Mouse (Mus musculus): Measurements from ENCODE around the gene Uck2. TPM values are rescaled to one million over a fixed set of nuclear protein-coding genes. Genes with fewer than 3 reads are reported as not detected.
A peak's percentile ranks its signal among the peaks of the same experiment; 100 is the strongest.

Uck2 gene
- total RNA-seq, 1 experiment from 2014 or later: 145 TPM

- ATAC-seq (replicated peaks in 1 of 2; ENCODE audit: insufficient read depth in 1 of 2, low FRiP score in 2 of 2, low TSS enrichment in 1 of 2, low read depth in 1 of 2, poor library complexity in 2 of 2, severe bottlenecking in 2 of 2): no peak
Observed at GRCm38 (mm10) chr1:167239916-167240315, 45.2 kb downstream of the Uck2 start.

GRCm38 (mm10) chr1:167237798-167238197 lies 47.3 kb downstream of the Uck2 start:
- ATAC-seq (replicated peaks in 1 of 2; ENCODE audit: insufficient read depth in 1 of 2, low FRiP score in 2 of 2, low TSS enrichment in 1 of 2, low read depth in 1 of 2, poor library complexity in 2 of 2, severe bottlenecking in 2 of 2): no peak

- no peak for ATAC-seq (replicated peaks in 1 of 2; ENCODE audit: insufficient read depth in 1 of 2, low FRiP score in 2 of 2, low TSS enrichment in 1 of 2, low read depth in 1 of 2, poor library complexity in 2 of 2, severe bottlenecking in 2 of 2)
Observed at GRCm38 (mm10) chr1:167236790-167237189, 48.3 kb downstream of the Uck2 start.

GRCm38 (mm10) chr1:167234344-167234743 lies 50.8 kb downstream of the Uck2 start:
- ATAC-seq (replicated peaks in 1 of 2; ENCODE audit: insufficient read depth in 1 of 2, low FRiP score in 2 of 2, low TSS enrichment in 1 of 2, low read depth in 1 of 2, poor library complexity in 2 of 2, severe bottlenecking in 2 of 2): no peak

GRCm38 (mm10) chr1:167232918-167233317 lies 52.2 kb downstream of the Uck2 start:
- ATAC-seq (replicated peaks in 1 of 2; ENCODE audit: insufficient read depth in 1 of 2, low FRiP score in 2 of 2, low TSS enrichment in 1 of 2, low read depth in 1 of 2, poor library complexity in 2 of 2, severe bottlenecking in 2 of 2): no peak

GRCm38 (mm10) chr1:167231612-167232283 lies 53.4 kb downstream of the Uck2 start:
- ATAC-seq (replicated peaks in 1 of 2; ENCODE audit: insufficient read depth in 1 of 2, low FRiP score in 2 of 2, low TSS enrichment in 1 of 2, low read depth in 1 of 2, poor library complexity in 2 of 2, severe bottlenecking in 2 of 2): peak; percentile 43 to 55; a peak in 3 of 4 replicates

GRCm38 (mm10) chr1:167230930-167231611 lies 54.0 kb downstream of the Uck2 start:
- peak in 1 of 2 experiments; percentile 52; a peak in 2 of 4 replicates for ATAC-seq (replicated peaks in 1 of 2; ENCODE audit: insufficient read depth in 1 of 2, low FRiP score in 2 of 2, low TSS enrichment in 1 of 2, low read depth in 1 of 2, poor library complexity in 2 of 2, severe bottlenecking in 2 of 2)

- ATAC-seq (replicated peaks in 1 of 2; ENCODE audit: insufficient read depth in 1 of 2, low FRiP score in 2 of 2, low TSS enrichment in 1 of 2, low read depth in 1 of 2, poor library complexity in 2 of 2, severe bottlenecking in 2 of 2): no peak
Observed at GRCm38 (mm10) chr1:167222382-167223010, 62.6 kb downstream of the Uck2 start.

- peak; percentile 73 to 92 for ATAC-seq (replicated peaks in 1 of 2; ENCODE audit: insufficient read depth in 1 of 2, low FRiP score in 2 of 2, low TSS enrichment in 1 of 2, low read depth in 1 of 2, poor library complexity in 2 of 2, severe bottlenecking in 2 of 2)
Observed at GRCm38 (mm10) chr1:167220303-167221174, 64.6 kb downstream of the Uck2 start.

- no peak for ATAC-seq (replicated peaks in 1 of 2; ENCODE audit: insufficient read depth in 1 of 2, low FRiP score in 2 of 2, low TSS enrichment in 1 of 2, low read depth in 1 of 2, poor library complexity in 2 of 2, severe bottlenecking in 2 of 2)
Observed at GRCm38 (mm10) chr1:167215460-167215859, 69.7 kb downstream of the Uck2 start.

- no peak for ATAC-seq (replicated peaks in 1 of 2; ENCODE audit: insufficient read depth in 1 of 2, low FRiP score in 2 of 2, low TSS enrichment in 1 of 2, low read depth in 1 of 2, poor library complexity in 2 of 2, severe bottlenecking in 2 of 2)
Observed at GRCm38 (mm10) chr1:167212710-167213109, 72.4 kb downstream of the Uck2 start.

GRCm38 (mm10) chr1:167211979-167212614 lies 73.0 kb downstream of the Uck2 start:
- peak; percentile 75 to 90 for ATAC-seq (replicated peaks in 1 of 2; ENCODE audit: insufficient read depth in 1 of 2, low FRiP score in 2 of 2, low TSS enrichment in 1 of 2, low read depth in 1 of 2, poor library complexity in 2 of 2, severe bottlenecking in 2 of 2)

GRCm38 (mm10) chr1:167208816-167209215 lies 76.3 kb downstream of the Uck2 start:
- no peak for ATAC-seq (replicated peaks in 1 of 2; ENCODE audit: insufficient read depth in 1 of 2, low FRiP score in 2 of 2, low TSS enrichment in 1 of 2, low read depth in 1 of 2, poor library complexity in 2 of 2, severe bottlenecking in 2 of 2)

GRCm38 (mm10) chr1:167205177-167205750 lies 79.9 kb downstream of the Uck2 start:
- no peak for ATAC-seq (replicated peaks in 1 of 2; ENCODE audit: insufficient read depth in 1 of 2, low FRiP score in 2 of 2, low TSS enrichment in 1 of 2, low read depth in 1 of 2, poor library complexity in 2 of 2, severe bottlenecking in 2 of 2)

GRCm38 (mm10) chr1:167204421-167204820 lies 80.7 kb downstream of the Uck2 start:
- ATAC-seq (replicated peaks in 1 of 2; ENCODE audit: insufficient read depth in 1 of 2, low FRiP score in 2 of 2, low TSS enrichment in 1 of 2, low read depth in 1 of 2, poor library complexity in 2 of 2, severe bottlenecking in 2 of 2): no peak

GRCm38 (mm10) chr1:167194766-167195165 lies 90.4 kb downstream of the Uck2 start:
- no peak for ATAC-seq (replicated peaks in 1 of 2; ENCODE audit: insufficient read depth in 1 of 2, low FRiP score in 2 of 2, low TSS enrichment in 1 of 2, low read depth in 1 of 2, poor library complexity in 2 of 2, severe bottlenecking in 2 of 2)

GRCm38 (mm10) chr1:167187791-167188190 lies 97.3 kb downstream of the Uck2 start:
- ATAC-seq (replicated peaks in 1 of 2; ENCODE audit: insufficient read depth in 1 of 2, low FRiP score in 2 of 2, low TSS enrichment in 1 of 2, low read depth in 1 of 2, poor library complexity in 2 of 2, severe bottlenecking in 2 of 2): no peak

Data from hematopoietic stem cell, adult 5-6 weeks (primary cell).